Mouse (Mus musculus): ENCODE measurements at regions not wholly inside any gene's neighbourhood (a gene's known extent, or its start where the extent isn't known, plus 50 kb on each side); places are given as distances from the start of the nearest gene placed in this dataset.

GRCm38 (mm10) chr2:138702783-138703182 lies 446.4 kb downstream of the Btbd3 start:
- TF ChIP-seq POLR2A (IDR thresholded peaks at IDR 0.05; ENCODE audit: control insufficient read depth, low read depth, low read length) (no peak), CTCF (IDR thresholded peaks at IDR 0.05; ENCODE audit: control insufficient read depth, insufficient read depth, insufficient replicate concordance, low read depth, low read length) (no peak)
